Mouse (Mus musculus) Patski (cell line): Measurements from ENCODE around the gene Reln. TPM values are rescaled to one million over a fixed set of nuclear protein-coding genes. Genes with fewer than 3 reads are reported as not detected.

Source experiments
- ATAC-seq: fragments of 100-300 bp; one replicate; pipeline ENCODE4 v1.8.0; 2021
- CTCF ChIA-PET: fragments of 350-600 bp; sonication (Branson Sonifier 250); formaldehyde crosslinking; loops from one replicate; lab custom pipeline; 2022; ENCODE audit warnings: inconsistent platforms; lab: Charles Lee
- POLR2A ChIA-PET: fragments of 350-600 bp; sonication (Branson Sonifier 250); formaldehyde crosslinking; loops from one replicate; lab custom pipeline; 2022; ENCODE audit warnings: antibody characterized with exemption, inconsistent platforms; lab: Charles Lee
- DNase-seq: peaks from one replicate; pipeline ENCODE4 v3.0.0-alpha.2; 2011; ENCODE audit warnings: low read depth, low spot score
- H3K27me3 ChIP-seq: fragments of 371-371 bp; one replicate; pipeline ENCODE4 v1.5.1; 2021
- CTCF ChIP-seq: fragments of 100-300 bp; IDR thresholded peaks from one replicate; pipeline ENCODE4 v1.5.1; 2021
- in situ Hi-C: fragments of 300-500 bp; cut with MboI; formaldehyde crosslinking; loops from 3 replicates; pipeline ENCODE4 v1.11.1; 2018; ENCODE audit warnings: low pct_unique_long_range_greater_than_20kb, mixed read lengths
- polyA plus RNA-seq: library from polyadenylated mRNA; unstranded; gene quantifications from one replicate; pipeline ENCODE4 v1.2.3, GENCODE M21; 2021

The Reln gene
- polyA plus RNA-seq, 1 experiment from 2014 or later: not detected

DNA sequence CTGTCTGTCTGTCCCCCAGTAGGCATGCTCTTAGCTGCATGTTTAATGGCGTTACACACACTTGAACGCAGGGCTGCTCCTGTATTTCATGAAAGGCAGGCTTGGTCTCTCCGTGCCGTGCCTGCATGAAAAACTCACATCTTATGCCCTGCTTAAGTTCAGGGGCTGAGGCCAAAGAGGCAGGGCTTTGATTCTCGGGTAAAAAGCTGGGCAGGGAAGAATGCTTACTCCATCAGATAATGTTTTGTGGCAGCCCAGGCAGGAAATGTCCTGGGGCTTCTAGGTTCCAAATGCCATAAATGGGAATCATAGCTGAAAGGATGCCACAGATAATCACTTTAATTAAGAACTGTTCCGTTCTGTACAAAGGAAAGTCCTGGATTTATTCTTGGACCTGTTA lies 226.0 kb downstream of the Reln start:
- DNase-seq (no peak), ATAC-seq (no peak)
- CTCF ChIA-PET: interaction anchor here (0.7 to 1.9 kb wide), 3 partner anchors 13 to 27 kb away, joined by 3 to 7 read pairs (median 3); no protein-coding TSS in a partner anchor
- POLR2A ChIA-PET: no interaction called here
- H3K27me3 ChIP-seq: peaks cover 4% of the 10 kb centered on the region
- no peak for TF ChIP-seq CTCF
- in situ Hi-C loops: no loop called here

DNA sequence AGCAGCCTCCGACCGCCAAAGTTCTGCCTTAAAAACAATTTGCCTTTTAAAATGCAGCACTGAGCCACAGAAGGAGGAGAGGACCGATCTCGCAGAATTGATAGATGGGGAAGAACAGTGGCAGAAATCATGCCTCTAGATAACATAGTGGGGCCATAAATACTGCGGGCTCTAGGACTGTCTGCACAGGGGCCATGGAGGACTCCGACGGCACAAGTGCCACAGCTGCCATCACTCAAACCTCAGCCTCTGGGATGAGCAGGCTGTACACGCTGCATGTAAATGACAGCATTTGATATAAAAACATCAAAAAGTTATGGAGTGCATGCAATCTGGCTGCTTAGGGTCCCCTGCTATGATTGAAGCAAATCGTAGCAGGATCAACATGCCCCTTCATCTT lies 227.6 kb downstream of the Reln start:
- no peak for DNase-seq
- CTCF ChIA-PET: interaction anchor here (1.9 kb wide), 1 partner anchor 12 kb away, joined by 7 read pairs; no protein-coding TSS in a partner anchor
- in situ Hi-C loops: no loop called here

DNA sequence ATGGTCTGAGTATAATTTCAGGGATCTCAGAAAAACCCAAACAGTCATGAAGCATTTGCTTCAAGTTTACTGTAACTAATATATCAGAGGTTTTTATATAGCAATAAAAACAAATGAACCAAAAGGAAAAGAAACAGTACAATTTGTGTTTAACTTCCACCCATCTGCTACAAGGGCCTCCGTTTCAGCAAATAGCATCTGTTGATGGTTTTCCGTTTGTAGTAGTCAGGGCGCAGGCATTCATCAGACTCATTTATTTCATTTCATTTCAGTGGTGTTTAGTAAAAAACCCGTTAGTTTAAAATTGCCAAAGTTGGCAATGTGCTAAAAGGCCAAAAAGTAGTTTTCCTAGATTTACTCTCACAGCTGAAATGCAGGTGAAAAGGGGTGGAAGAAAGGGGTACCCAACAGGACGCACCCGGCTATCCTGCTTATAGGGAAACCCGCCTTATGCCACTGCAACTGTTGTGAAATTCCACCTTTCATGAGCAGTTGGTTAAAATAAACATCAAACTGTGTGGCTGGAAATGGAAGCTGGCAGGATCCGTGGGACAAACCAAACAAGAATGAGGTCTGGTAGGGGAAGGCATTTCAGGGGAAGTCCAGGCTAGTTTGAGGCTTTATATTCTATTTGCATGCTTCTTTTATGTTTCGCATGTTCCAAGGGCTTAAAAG lies 237.6 kb downstream of the Reln start:
- TF ChIP-seq CTCF: no peak
- in situ Hi-C loops: no loop called here
- H3K27me3 ChIP-seq: peaks cover 25% of the 10 kb centered on the region
- ChIA-PET CTCF (interaction anchor here (1.0 kb wide), 1 partner anchor 9 kb away, joined by 4 read pairs; no protein-coding TSS in a partner anchor), POLR2A (interaction anchor here (0.6 kb wide), 1 partner anchor 27 kb away, joined by 3 read pairs; no protein-coding TSS in a partner anchor)
- DNase-seq (no peak), ATAC-seq (no peak)

More for the DNA sequence above, 227.6 kb downstream of the Reln start:
- peaks cover 4% of the 10 kb centered on the region for H3K27me3 ChIP-seq
- POLR2A ChIA-PET: no interaction called here
- TF ChIP-seq CTCF: no peak
- no peak for ATAC-seq

DNA sequence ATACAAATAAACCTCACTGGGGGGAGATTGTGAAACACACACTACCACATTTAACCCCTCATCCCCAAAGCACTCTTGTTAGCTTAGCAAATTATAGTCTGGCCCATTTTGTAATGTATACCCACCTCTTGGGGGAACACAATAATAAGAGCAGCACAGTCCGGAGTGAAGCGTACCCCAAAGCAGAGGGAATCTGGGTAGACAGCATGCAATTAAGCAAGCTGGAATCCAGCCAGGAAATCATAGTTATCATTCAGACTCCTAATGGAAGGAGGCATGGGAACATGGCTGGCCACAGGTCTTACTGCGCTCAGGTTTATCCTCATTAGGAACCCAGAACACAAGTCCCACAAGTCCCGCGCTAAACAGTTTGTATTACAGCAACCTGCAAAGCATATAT lies 249.5 kb downstream of the Reln start:
- DNase-seq (no peak), ATAC-seq (no peak)
- POLR2A ChIA-PET: no interaction called here
- in situ Hi-C loops: no loop called here
- peaks cover 21% of the 10 kb centered on the region for H3K27me3 ChIP-seq
- no peak for TF ChIP-seq CTCF
- CTCF ChIA-PET: no interaction called here

DNA sequence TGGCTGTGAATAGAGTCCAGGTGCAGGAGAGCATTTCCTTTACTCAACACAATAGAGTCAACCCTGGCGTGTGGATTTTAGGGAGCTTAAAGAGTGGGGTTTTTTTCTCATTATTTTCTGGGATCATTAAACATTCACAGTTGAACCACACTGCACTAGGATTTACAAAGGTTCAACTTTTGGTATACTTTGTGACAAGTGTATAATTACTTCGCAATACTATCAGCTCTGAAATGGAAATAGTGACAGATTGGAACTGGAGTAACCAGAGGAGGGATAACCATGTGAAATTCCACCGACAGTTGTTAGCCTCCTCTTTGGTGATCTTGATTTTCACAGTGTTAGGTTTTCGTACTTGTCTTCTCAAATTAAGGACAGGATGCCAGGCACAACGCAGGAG lies 250.5 kb downstream of the Reln start:
- DNase-seq: no peak
- in situ Hi-C loops: no loop called here
- ATAC-seq: no peak
- CTCF ChIA-PET: interaction anchor here (1.2 kb wide), 1 partner anchor 13 kb away, joined by 3 read pairs; no protein-coding TSS in a partner anchor
- peaks cover 21% of the 10 kb centered on the region for H3K27me3 ChIP-seq
- TF ChIP-seq CTCF: no peak
- POLR2A ChIA-PET: no interaction called here

DNA sequence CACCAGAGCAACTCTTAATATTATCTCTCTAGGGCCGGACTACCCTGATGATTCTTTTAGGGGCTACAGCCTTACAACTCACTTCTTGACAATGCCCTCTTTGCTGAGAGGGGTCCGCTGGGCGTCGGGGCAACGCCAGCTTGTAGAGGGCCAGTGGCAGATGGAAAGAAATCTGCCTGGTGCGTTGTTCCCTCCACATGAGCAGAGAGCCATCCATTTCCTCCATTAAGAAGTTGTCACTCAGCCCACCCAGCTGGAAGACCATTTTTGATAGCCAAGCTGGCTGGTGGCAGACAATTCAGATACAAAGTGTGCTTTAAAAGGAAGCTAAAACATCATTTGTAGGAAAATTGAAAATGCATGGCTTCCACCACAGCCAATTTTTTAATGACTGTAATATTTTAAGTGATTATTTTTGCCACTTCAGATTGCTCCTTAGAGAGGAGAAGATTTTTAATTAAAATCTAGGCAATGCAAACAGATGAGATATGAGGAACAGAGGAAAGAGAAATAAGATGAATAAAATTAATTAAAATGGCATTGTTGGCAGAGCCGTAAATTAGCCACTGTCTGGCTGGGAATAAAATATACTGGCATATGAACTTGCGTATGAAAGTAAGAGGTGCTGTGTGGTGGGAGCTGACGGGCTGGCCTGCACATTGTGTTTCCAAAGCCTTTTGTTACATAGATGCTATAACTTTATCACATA lies 251.2 kb downstream of the Reln start:
- no peak for DNase-seq
- no peak for TF ChIP-seq CTCF
- POLR2A ChIA-PET: no interaction called here
- H3K27me3 ChIP-seq: peaks cover 21% of the 10 kb centered on the region
- CTCF ChIA-PET: interaction anchor here (1.2 kb wide), 1 partner anchor 12 kb away, joined by 3 read pairs; no protein-coding TSS in a partner anchor
- no peak for ATAC-seq
- in situ Hi-C loops: no loop called here

DNA sequence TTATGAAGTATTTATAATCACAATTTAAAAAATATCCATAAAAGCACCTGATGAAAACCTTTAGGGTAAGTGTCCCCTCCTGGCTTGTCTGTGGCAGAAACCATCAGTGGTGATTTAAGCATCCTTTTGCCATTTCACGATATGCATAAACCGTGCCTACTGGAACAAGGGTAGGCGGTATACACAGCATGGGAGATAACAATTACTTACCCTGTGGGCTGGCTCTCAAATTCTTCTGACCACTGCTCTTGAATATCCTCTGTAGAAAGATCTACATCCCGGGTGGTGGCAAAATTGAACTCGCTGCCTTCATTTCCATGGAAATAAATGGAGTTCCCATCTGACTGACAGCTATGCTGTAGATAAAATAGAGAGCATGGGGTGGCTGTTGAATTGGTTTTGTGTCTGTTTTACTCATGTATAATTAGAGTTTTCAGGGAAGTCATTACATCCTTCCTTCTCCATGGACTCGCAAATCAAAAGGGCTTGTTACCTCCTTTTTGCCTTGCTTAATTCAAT lies 264.0 kb downstream of the Reln start:
- ChIA-PET CTCF (interaction anchor here (1.5 kb wide), 1 partner anchor 13 kb away, joined by 3 read pairs; no protein-coding TSS in a partner anchor), POLR2A (interaction anchor here (0.7 kb wide), 1 partner anchor 27 kb away, joined by 3 read pairs; no protein-coding TSS in a partner anchor)
- in situ Hi-C loops: no loop called here
- H3K27me3 ChIP-seq: no peaks in the 10 kb centered on the region
- DNase-seq: no peak
- no peak for TF ChIP-seq CTCF
- no peak for ATAC-seq

DNA sequence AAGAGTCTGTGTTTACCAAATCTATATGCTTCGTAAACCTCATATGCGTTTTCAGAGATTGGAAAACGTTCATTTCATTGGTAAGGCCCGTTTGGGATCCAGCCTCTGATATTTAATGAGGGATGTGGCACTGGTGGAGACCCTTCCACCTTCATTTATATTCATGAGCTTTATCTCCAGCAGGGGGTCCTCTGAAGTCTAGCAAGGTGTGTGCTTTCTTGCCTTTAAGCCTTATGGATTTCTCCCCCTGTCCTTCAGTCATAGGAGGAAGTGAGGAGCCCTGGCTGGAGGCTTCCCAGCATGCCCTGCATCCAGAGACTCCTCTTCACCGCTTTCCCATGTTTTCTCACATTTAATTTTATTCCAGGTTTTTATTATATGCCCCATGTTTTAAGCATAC lies 269.5 kb downstream of the Reln start:
- H3K27me3 ChIP-seq: no peaks in the 10 kb centered on the region
- POLR2A ChIA-PET: no interaction called here
- CTCF ChIA-PET: no interaction called here
- in situ Hi-C loops: no loop called here
- no peak for TF ChIP-seq CTCF
- no peak for DNase-seq
- no peak for ATAC-seq

DNA sequence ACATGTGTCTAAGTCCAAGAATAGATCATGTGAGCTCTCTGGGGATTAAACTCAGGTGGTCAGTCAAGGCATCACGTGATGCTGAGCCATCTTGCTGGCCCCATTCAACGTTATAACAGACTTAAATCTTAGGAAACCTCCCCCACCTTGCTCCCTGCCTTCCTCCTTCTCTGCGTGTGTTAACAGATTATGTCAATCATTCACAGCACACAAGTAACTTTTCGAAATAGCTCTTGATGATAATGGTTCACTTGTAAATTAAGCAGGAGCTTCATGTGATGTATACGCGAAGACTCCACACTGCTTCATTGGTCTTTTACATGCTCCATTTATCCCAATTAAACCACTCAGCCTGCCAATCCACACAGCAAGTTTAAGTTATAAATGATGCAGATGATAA lies 271.9 kb downstream of the Reln start:
- in situ Hi-C loops: no loop called here
- no peak for DNase-seq
- POLR2A ChIA-PET: no interaction called here
- CTCF ChIA-PET: no interaction called here
- H3K27me3 ChIP-seq: no peaks in the 10 kb centered on the region
- no peak for ATAC-seq
- TF ChIP-seq CTCF: no peak

DNA sequence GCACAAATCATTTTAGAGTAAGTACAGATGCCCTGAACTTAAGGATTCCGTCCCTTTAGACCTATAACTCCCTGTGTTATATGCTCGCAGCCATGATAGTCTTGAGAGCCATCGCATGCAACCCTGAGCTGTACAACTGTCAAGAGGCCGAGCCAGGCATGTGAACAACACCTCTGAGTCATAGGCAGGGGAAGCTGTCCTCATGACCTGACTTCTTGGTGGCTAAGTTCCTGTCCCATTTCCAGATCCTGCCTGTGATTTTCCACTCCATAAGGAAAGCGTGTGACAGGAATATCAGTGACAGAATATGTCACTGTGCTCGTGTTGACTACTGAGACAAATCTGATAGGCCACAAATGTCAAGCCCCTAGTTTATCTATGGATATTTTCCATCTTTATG lies 285.3 kb downstream of the Reln start:
- no peak for TF ChIP-seq CTCF
- DNase-seq (no peak), ATAC-seq (no peak)
- ChIA-PET POLR2A (no interaction called here), CTCF (no interaction called here)
- in situ Hi-C loops: no loop called here
- H3K27me3 ChIP-seq: peaks cover 16% of the 10 kb centered on the region
